Mouse (Mus musculus): ENCODE measurements around the gene Fam19a1.

Gene Fam19a1

DNA sequence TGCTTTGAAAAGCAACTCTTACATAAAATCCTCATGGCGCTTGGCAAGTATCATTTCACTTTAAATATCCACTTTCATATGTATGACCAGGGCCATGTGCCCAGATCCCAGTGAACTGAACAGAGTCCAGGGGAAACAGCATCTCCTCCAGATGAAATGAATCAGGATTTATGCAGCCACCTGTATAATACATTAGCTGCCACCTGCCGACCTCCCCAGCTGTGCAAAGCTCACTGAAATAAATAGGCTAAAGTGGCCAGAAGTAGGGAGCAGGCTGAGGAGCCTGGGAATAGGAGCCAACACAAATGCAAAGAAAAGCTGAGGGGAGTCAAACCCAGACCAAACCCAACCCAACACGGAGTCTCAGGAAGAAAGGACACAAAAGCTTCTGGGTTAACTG is 324.9 kb downstream of the Fam19a1 start:
- no peak for DNase-seq (ENCODE audit: low spot score)

- DNase-seq (ENCODE audit: low spot score): no peak
Observed at GRCm38 (mm10) chr6:96439419-96439818, 326.5 kb downstream of the Fam19a1 start.

- DNase-seq (ENCODE audit: low spot score): no peak
Observed at GRCm38 (mm10) chr6:96441971-96442370, 329.0 kb downstream of the Fam19a1 start.

DNA sequence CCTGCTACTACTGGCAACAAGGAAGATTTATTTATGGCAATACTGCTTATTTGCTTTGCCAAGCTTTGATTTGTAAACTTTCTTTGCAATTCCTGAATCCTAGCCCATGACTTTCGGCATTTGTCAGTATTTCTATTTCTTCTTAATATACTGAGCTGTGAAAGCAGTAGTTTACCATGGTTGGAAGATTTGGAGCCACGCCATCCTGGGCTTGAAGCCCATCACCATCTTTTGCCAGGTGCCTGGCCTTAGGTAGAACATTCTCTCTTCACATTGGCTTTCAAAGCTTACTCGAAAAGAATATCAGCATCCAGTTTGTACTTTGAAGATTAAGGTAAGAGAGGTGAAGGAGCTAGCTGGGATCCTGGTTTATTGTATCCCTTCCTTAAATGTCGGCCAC is 334.5 kb downstream of the Fam19a1 start:
- DNase-seq (ENCODE audit: low spot score): no peak

DNA sequence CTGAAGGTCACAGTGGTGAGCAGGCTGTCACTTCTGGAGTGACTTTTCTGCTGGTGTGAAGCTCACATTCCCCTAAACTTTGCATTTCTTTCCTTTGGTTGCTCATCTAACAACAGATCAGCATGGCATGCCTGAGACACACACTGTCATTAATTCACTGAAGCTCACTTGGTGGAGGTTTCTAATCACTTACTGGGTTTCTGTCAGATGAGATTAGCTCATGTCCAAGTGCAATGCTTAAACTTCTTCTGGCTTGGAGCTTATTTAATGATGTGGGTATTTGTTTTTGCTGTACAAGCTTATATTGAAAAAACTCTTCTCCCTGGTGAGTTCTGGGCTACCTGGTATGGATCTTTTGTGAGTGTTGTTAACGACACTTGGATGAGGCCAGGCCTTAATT is 343.3 kb downstream of the Fam19a1 start:
- no peak for DNase-seq (ENCODE audit: low spot score)

DNA sequence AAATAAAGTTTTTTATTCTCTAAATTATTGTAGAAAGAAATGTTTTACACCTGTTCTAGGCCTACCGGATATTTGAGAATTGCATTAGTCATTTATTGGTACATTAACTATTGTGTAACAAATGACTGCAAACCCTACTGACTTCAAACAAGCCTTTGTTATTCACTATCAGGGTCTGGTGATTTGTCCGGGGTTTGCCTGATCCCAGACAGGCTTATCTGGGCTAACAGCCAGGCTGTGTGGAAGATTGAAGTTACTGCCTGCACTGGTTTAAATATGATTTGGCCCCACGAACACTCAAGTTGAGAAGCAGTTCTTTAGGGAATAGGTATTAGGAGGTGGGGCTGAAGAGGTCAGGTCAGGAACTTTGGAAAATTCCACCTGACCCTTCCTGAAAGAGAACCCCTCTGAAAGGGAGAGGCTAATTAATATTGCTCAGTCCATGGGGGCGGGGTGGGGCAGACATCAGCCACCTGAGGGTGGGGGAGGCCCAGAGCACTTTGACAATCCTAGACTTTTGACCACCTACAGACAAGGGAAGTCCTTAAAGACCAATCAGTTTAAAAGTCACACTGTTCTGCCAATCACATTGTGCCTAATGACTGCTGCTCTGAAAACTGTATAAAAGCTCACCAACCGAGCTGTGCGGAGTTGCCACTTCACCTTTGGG is 344.8 kb downstream of the Fam19a1 start:
- DNase-seq (ENCODE audit: low spot score): no peak

- no peak for DNase-seq (ENCODE audit: low spot score)
Observed at GRCm38 (mm10) chr6:96459041-96459440, 346.1 kb downstream of the Fam19a1 start.

DNA sequence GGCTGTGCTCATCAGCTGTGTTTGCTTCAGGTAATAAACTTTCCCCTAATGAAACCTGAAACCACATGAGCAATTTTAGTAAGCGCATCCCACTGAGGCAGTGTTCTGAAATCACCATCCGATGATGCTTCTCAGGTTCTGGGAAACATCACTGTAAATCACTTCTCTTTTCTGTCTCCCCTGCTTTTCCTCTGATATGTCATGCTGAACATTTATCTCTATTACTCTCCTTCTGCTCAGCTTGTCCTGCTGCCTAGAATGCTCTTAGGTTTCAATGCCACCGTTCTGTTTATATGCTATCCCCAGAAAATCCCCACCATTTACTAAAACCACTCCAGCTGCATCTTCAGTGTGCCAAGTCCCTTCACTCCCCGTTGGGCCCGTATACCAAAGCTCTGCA is 386.5 kb downstream of the Fam19a1 start:
- no peak for DNase-seq (ENCODE audit: low spot score)

DNA sequence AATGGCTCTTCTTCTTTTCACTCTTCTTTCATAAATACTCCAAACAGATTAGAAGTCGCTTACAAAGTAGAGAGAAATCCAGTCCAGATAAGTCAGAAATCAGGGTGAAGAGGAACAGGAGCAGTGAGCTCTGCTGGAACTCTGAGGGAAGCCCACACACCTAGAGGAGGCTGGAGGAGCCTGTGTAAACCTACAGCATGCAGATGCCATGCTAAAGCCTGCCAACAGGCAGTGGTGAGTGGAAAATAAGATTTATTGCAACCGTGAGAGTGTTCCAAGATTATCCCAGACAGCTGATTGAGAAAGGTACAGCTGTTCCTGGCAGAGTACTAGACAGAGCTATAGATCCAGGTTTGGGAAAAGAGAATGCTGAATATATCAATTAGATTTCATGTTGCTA is 428.6 kb downstream of the Fam19a1 start:
- DNase-seq (ENCODE audit: low spot score): no peak

DNA sequence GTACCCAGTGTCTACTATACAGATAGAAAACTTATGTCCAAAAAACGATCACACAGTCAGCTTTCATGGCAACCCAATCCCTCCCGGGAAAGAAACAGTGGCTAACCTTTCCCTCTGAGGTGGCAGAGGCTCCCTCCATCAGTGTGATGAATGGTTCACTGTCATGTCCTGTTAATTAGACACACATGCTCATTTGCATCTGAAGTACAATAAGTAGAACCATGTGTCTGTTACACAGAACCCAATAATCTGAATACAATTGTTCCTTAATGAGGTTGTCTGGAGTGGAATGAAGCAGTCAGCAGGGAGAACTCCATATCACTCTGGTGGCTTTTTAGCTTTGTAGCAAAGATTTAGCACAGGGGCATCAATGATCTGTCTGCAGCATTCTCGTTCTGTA is 431.9 kb downstream of the Fam19a1 start:
- DNase-seq (ENCODE audit: low spot score): no peak

- DNase-seq (ENCODE audit: low spot score): no peak
Observed at GRCm38 (mm10) chr6:96550431-96550830, 437.5 kb downstream of the Fam19a1 start.

GRCm38 (mm10) chr6:96578649-96579048 is 465.7 kb downstream of the Fam19a1 start:
- no peak for DNase-seq (ENCODE audit: low spot score)

DNA sequence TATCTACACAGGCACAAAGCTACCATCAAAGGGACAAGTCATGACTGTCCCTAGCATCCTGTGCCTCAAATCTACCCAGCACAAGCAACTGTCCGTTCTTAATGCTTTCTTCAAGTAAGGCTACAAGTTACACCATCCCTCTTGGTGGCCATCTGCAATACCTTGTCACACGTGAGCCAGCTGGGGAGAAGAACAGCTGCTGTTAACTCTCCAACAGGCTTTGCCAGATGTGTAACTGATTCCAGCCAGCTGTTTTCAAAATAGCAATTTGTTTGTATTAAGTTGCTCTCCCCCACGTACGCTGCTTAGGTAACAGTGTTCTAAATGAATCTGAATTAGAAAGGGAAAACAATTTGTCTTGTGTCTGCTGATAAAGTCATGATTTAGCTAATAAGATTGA is 467.8 kb downstream of the Fam19a1 start:
- DNase-seq (ENCODE audit: low spot score): no peak

DNA sequence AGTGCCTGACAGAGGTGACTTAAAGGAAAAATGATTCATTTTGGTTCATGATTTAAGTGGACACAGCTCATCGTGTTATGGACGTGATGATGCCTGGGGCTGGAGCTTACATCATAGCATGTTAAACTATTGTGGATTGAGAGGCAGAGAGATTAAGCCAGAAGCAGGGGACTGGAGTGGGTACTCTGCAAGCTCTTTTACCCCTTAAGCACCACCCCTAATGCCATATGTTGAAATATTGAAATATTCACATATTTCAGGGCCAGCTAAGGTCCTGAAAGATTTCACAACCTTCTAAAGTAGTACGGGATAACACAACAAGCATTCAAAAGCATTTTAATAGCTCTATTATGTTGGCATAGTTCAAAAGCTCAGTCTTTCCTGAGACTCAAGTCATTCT is 468.2 kb downstream of the Fam19a1 start:
- DNase-seq (ENCODE audit: low spot score): no peak

DNA sequence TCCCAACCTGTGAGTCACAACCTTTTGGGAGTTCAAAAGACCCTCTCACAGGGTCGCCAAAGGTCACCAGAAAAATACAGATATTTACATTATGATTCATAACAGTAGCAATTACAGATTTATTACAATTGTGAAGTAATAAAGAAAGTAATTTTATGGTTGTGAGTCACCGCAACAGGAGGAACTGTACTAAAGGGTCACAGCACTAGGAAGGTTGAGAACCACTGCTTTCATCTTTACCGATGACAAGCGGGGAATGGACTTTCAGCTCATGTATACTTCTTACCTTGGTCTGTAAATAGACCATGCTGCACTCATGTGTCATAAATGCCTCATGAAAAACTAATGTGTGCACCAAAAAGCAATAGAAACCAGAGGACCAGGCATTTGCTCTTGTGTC is 474.5 kb downstream of the Fam19a1 start:
- no peak for DNase-seq (ENCODE audit: low spot score)

GRCm38 (mm10) chr6:96593031-96593430 is 480.1 kb downstream of the Fam19a1 start:
- DNase-seq (ENCODE audit: low spot score): no peak

- no peak for DNase-seq (ENCODE audit: low spot score)
Observed at GRCm38 (mm10) chr6:96595201-96595600, 482.2 kb downstream of the Fam19a1 start.

- no peak for DNase-seq (ENCODE audit: low spot score)
Observed at GRCm38 (mm10) chr6:96624196-96624595, 511.2 kb downstream of the Fam19a1 start.

DNA sequence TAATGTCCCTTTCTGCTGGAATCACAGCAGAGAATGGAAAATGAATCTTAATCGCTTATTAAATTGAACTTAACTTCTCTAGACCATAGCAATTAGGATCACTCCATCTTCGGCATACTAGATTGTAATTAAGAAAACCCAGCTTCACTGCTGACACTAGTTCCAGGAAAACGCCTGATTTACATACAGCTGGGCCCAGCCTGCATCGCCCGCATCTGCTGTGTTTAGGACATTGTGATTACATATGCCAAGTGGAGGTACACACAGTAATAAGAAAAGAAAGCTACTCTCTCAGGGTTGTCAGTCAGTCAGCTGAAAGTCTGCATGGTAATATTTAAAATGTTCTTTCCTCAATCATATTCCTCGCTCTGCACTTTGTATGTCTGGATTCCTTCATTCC is 518.6 kb downstream of the Fam19a1 start:
- no peak for DNase-seq (ENCODE audit: low spot score)

GRCm38 (mm10) chr6:96632243-96632642 is 519.3 kb downstream of the Fam19a1 start:
- DNase-seq (ENCODE audit: low spot score): no peak

DNA sequence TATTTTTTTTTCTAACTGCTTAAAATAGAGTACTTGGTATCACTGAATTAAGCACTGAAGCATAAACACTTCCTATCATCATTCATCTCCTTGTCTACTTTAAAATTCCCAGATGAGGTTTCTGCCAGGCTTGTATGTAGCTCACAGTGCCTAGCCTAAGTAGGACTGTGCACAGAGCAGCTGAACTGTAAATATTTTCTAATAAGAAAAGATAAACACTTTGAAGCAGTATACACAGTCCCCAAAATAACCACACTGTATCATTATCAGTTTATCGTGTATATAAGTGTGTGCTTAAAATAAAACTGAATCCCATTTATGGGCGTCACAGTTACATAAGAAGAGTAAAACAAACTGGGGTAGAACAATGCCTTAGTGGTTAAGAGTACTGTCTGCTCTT is 522.7 kb downstream of the Fam19a1 start:
- DNase-seq (ENCODE audit: low spot score): no peak

GRCm38 (mm10) chr6:96648742-96649141 is 535.8 kb downstream of the Fam19a1 start:
- DNase-seq (ENCODE audit: low spot score): no peak

DNA sequence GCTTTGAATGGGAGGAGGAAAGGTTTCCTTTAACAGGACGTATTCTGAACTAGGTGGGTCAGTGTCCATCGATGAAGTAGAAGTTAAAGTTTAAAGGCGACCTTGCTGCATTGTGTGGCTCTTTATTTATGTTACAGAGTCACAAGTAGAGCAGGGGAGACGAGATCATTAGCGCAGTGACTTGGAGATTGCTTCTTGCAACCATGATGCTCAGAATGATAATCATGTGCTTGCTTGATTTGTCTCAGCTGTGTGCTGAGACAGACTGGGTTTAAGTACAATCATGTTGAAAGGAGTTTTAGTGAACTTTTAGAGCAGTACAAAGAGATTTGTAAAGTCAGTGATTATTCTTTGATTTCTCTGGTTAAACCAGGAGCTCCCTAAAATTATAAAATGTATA is 536.3 kb downstream of the Fam19a1 start:
- no peak for DNase-seq (ENCODE audit: low spot score)

DNA sequence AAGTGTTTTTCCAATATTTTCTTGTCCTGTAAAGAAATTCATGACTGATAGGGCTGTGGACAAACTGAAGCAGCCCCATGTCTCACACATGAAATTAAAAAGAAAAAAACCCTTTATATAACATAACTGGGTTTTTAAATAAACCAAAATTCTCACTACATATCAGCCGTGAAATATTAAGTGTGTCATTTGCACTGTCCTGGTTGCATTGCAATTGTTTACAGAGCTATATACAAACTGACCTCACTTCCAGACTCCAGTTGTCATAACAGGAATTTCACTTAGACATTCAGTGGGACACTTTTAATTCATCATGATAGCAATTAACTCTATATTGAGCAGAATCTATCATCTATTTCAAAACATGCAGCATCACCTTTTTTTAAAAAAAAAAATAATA is 553.4 kb downstream of the Fam19a1 start:
- DNase-seq (ENCODE audit: low spot score): no peak

- DNase-seq (ENCODE audit: low spot score): no peak
Observed at GRCm38 (mm10) chr6:96677813-96678212, 564.9 kb downstream of the Fam19a1 start.
